Mouse (Mus musculus): ENCODE results near the gene Arid1b. TPM values are rescaled to one million over a fixed set of nuclear protein-coding genes. Genes with fewer than 3 reads are reported as not detected.

The Arid1b gene
- polyA plus RNA-seq, 1 experiment: 9.1 TPM

DNA sequence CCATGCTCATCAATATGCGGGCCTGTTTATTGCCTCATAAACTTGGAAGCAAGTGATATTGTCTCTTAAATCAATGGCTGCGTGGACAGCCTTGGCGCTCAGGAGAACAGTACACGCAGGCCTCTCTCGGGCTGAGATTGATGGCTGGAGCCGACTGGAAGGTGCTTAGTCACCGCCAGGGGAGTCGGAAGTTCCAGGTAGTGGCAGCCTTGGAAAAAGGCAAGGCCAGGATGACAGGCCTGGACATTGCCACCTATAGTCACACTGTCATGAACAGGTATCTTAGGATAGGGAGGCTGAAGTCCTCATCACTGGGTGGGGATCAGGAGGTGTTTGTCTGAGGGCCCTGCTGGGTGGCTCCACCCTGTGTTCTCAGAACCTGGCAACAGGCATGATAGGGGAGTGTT, 371.9 kb downstream of the Arid1b start:
- Histone ChIP-seq H3K4me3 (ENCODE audit: insufficient read depth, poor library complexity, severe bottlenecking) (no peak overlapping the region), H3K36me3 (ENCODE audit: control insufficient read depth, insufficient read depth) (no peaks in the 10 kb centered on the region), H3K79me3 (ENCODE audit: low read depth) (no peaks in the 10 kb centered on the region), H3ac (ENCODE audit: control insufficient read depth, insufficient read length, low read depth) (no peak overlapping the region), H3K79me2 (ENCODE audit: control insufficient read depth, insufficient read depth) (no peaks in the 10 kb centered on the region), H3K27me3 (ENCODE audit: control insufficient read depth, insufficient read depth, insufficient read length) (peaks cover 9% of the 10 kb centered on the region)
- TF ChIP-seq FOSL1 (IDR thresholded peaks at IDR 0.05; ENCODE audit: insufficient read depth, low read length, poor library complexity, severe bottlenecking) (no peak), CTCF (IDR thresholded peaks at IDR 0.05; ENCODE audit: control insufficient read depth, insufficient read depth, insufficient read length) (no peak), MAX (IDR thresholded peaks at IDR 0.05) (no peak), CEBPB (IDR thresholded peaks at IDR 0.05; ENCODE audit: low read depth) (no peak), USF1 (IDR thresholded peaks at IDR 0.05; ENCODE audit: low read depth) (no peak), MYOG (IDR thresholded peaks at IDR 0.05; ENCODE audit: control insufficient read depth, extremely low read depth, insufficient read length) (no peak), MYOD1 (IDR thresholded peaks at IDR 0.05; ENCODE audit: control insufficient read depth, insufficient read length, low read depth) (no peak)

DNA sequence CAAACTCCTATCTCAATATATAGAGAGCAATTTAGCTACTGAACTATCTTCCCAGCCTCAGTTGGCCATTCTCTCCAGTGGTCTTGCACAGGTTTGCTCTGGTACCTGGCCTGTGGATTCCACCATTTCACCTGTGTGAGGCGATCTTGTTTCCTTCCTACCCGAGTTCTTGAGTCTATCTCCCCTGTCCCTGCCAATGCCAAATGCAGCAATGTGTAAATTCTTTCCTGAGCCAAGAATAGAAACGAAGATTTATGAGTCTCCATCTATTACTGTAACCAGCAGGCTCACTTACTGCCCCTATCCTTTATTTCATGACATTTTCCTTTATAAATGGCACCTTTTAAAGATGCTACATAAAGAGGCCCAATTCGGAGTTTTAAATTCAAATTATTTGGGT, 376.9 kb downstream of the Arid1b start:
- Histone ChIP-seq H3K4me3 (ENCODE audit: insufficient read depth, poor library complexity, severe bottlenecking) (no peak overlapping the region), H3K79me2 (ENCODE audit: control insufficient read depth, insufficient read depth) (no peaks in the 10 kb centered on the region), H3K27me3 (ENCODE audit: control insufficient read depth, insufficient read depth, insufficient read length) (no peaks in the 10 kb centered on the region), H3K79me3 (ENCODE audit: low read depth) (no peaks in the 10 kb centered on the region), H3K36me3 (ENCODE audit: control insufficient read depth, insufficient read depth) (no peaks in the 10 kb centered on the region), H3ac (ENCODE audit: control insufficient read depth, insufficient read length, low read depth) (no peak overlapping the region)
- TF ChIP-seq MYOG (IDR thresholded peaks at IDR 0.05; ENCODE audit: control insufficient read depth, extremely low read depth, insufficient read length) (no peak), USF1 (IDR thresholded peaks at IDR 0.05; ENCODE audit: low read depth) (no peak), FOSL1 (IDR thresholded peaks at IDR 0.05; ENCODE audit: insufficient read depth, low read length, poor library complexity, severe bottlenecking) (no peak), MAX (IDR thresholded peaks at IDR 0.05) (no peak), MYOD1 (IDR thresholded peaks at IDR 0.05; ENCODE audit: control insufficient read depth, insufficient read length, low read depth) (no peak), CTCF (IDR thresholded peaks at IDR 0.05; ENCODE audit: control insufficient read depth, insufficient read depth, insufficient read length) (no peak), CEBPB (IDR thresholded peaks at IDR 0.05; ENCODE audit: low read depth) (no peak)

DNA sequence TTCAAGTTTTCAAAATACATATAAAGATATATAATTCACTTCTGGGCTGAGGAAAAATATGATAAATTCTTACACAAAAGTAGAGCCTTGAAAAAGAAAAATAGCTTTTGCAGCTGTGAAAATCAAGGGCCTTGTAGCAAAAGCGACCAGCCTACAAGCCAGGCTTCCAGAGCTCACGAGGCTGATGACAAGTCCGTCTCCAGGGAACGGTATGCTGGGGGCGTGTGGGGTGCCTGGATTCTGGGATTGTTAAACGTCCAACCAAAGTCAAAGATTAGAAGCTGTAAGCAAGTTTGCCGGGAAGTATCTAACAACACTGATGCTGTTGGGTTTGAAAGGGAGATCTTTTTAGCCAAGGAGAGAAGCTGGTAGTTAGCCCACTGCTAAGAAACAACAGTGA, 377.4 kb downstream of the Arid1b start:
- Histone ChIP-seq H3K79me2 (ENCODE audit: control insufficient read depth, insufficient read depth) (no peaks in the 10 kb centered on the region), H3K4me3 (ENCODE audit: insufficient read depth, poor library complexity, severe bottlenecking) (no peak overlapping the region), H3K79me3 (ENCODE audit: low read depth) (no peaks in the 10 kb centered on the region), H3K27me3 (ENCODE audit: control insufficient read depth, insufficient read depth, insufficient read length) (no peaks in the 10 kb centered on the region), H3K36me3 (ENCODE audit: control insufficient read depth, insufficient read depth) (no peaks in the 10 kb centered on the region), H3ac (ENCODE audit: control insufficient read depth, insufficient read length, low read depth) (no peak overlapping the region)
- TF ChIP-seq CEBPB (IDR thresholded peaks at IDR 0.05; ENCODE audit: low read depth) (no peak), CTCF (IDR thresholded peaks at IDR 0.05; ENCODE audit: control insufficient read depth, insufficient read depth, insufficient read length) (no peak), MYOG (IDR thresholded peaks at IDR 0.05; ENCODE audit: control insufficient read depth, extremely low read depth, insufficient read length) (no peak), MAX (IDR thresholded peaks at IDR 0.05) (no peak), MYOD1 (IDR thresholded peaks at IDR 0.05; ENCODE audit: control insufficient read depth, insufficient read length, low read depth) (no peak), FOSL1 (IDR thresholded peaks at IDR 0.05; ENCODE audit: insufficient read depth, low read length, poor library complexity, severe bottlenecking) (no peak), USF1 (IDR thresholded peaks at IDR 0.05; ENCODE audit: low read depth) (no peak)

DNA sequence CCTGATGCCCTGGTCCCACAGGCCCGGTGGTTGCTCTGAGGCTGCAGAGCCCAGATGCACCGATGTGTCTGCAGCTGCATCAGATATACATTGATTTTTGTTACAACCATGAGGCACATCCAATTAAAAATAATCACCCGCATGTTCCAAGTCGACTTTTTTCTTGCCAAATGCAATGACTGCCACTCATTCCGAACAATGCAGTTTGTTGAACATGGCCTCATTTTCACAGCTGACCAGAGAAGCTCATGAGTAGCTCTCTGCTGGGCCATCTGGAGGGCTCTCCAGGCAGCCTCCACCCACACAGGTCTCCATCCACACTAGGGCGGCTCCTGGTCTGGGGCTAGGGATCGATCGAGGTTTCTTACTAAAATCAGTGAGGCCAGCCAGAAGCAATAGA, 378.8 kb downstream of the Arid1b start:
- Histone ChIP-seq H3K79me2 (ENCODE audit: control insufficient read depth, insufficient read depth) (no peaks in the 10 kb centered on the region), H3K4me3 (ENCODE audit: insufficient read depth, poor library complexity, severe bottlenecking) (no peak overlapping the region), H3K79me3 (ENCODE audit: low read depth) (no peaks in the 10 kb centered on the region), H3ac (ENCODE audit: control insufficient read depth, insufficient read length, low read depth) (no peak overlapping the region), H3K27me3 (ENCODE audit: control insufficient read depth, insufficient read depth, insufficient read length) (no peaks in the 10 kb centered on the region), H3K36me3 (ENCODE audit: control insufficient read depth, insufficient read depth) (no peaks in the 10 kb centered on the region)
- TF ChIP-seq USF1 (IDR thresholded peaks at IDR 0.05; ENCODE audit: low read depth) (no peak), CEBPB (IDR thresholded peaks at IDR 0.05; ENCODE audit: low read depth) (no peak), FOSL1 (IDR thresholded peaks at IDR 0.05; ENCODE audit: insufficient read depth, low read length, poor library complexity, severe bottlenecking) (no peak), MYOG (IDR thresholded peaks at IDR 0.05; ENCODE audit: control insufficient read depth, extremely low read depth, insufficient read length) (no peak), MAX (IDR thresholded peaks at IDR 0.05) (no peak), MYOD1 (IDR thresholded peaks at IDR 0.05; ENCODE audit: control insufficient read depth, insufficient read length, low read depth) (no peak), CTCF (IDR thresholded peaks at IDR 0.05; ENCODE audit: control insufficient read depth, insufficient read depth, insufficient read length) (no peak)

DNA sequence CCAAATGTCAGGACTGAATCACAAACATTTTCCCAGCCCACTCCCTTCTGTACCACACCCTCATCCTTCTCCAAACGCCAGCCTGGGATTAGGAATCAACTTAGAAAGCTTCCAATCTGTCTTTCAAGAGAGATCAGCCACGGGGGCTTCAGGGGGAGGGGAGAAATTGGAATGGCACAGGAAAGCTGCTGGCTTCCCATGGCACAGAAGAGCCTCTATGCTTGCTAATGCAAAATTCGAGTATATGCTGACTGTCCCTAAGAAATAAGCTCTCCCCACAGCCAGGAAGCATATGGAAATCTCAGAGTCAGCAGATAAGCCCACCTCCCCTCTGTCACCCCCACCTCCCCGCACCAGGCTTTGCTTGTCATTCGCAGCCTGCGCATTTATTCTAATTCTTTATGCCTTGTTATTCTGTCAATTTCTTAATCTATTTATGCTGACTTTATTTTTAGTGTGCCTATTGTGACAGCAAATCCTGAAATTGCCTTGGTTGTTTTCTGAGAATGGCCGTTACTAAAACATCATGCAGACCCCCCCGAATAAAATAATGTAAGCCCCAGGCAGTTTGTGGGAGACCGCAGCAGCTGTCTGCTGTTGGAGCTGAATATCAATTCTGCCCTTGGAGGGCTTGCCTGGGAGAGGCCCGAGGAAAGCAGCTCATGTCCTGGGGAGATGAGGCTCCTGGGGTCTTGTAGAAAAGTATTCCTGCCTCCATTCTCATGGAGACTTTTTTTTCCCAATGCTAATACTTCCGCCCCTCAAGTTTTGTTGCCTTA, 383.2 kb downstream of the Arid1b start:
- Histone ChIP-seq H3K79me3 (ENCODE audit: low read depth) (no peaks in the 10 kb centered on the region), H3K27me3 (ENCODE audit: control insufficient read depth, insufficient read depth, insufficient read length) (no peaks in the 10 kb centered on the region), H3ac (ENCODE audit: control insufficient read depth, insufficient read length, low read depth) (no peak overlapping the region), H3K36me3 (ENCODE audit: control insufficient read depth, insufficient read depth) (no peaks in the 10 kb centered on the region), H3K4me3 (ENCODE audit: insufficient read depth, poor library complexity, severe bottlenecking) (no peak overlapping the region), H3K79me2 (ENCODE audit: control insufficient read depth, insufficient read depth) (no peaks in the 10 kb centered on the region)
- no peak for TF ChIP-seq USF1 (IDR thresholded peaks at IDR 0.05; ENCODE audit: low read depth)
- TF ChIP-seq MYOG (IDR thresholded peaks at IDR 0.05; ENCODE audit: control insufficient read depth, extremely low read depth, insufficient read length): no peak
- no peak for TF ChIP-seq MYOD1 (IDR thresholded peaks at IDR 0.05; ENCODE audit: control insufficient read depth, insufficient read length, low read depth)
- TF ChIP-seq CEBPB (IDR thresholded peaks at IDR 0.05; ENCODE audit: low read depth): no peak
- no peak for TF ChIP-seq FOSL1 (IDR thresholded peaks at IDR 0.05; ENCODE audit: insufficient read depth, low read length, poor library complexity, severe bottlenecking)
- TF ChIP-seq MAX (IDR thresholded peaks at IDR 0.05): no peak
- no peak for TF ChIP-seq CTCF (IDR thresholded peaks at IDR 0.05; ENCODE audit: control insufficient read depth, insufficient read depth, insufficient read length)
